Mouse (Mus musculus): ENCODE measurements around the gene Krtap16-3. TPM values are rescaled to one million over a fixed set of nuclear protein-coding genes. Genes with fewer than 3 reads are reported as not detected.

Gene Krtap16-3
- polyA plus RNA-seq (2015; fragmentation: Illumina TruSeq; extraction: RNeasy Lipid Tissue Mini Kit (QIAGEN cat#74804); ENCODE audit: insufficient read depth, low replicate concordance): not detected

DNA sequence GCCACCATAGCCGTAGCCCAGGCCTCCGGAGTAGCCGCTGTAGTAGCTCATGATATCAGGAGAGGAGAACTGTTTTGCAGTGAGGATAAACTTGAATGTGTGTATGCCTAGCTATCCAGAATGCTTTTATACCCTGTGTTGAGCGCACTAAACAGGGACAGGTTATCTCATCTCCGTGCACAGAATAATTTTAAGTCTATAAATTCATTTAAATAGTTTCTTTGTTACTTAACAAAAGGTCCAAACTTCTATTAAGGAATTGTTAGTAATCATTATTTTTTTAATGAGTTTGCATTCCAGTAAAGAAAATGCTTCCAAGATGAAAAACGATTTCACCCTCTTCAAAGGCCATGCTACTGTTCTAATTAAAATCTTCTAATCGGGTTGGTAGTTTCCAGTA, at the start of gene Krtap16-3:
TSS of gene Krtap16-3 (minus strand) at position 101 of the 400 bp plus-strand sequence.

DNA sequence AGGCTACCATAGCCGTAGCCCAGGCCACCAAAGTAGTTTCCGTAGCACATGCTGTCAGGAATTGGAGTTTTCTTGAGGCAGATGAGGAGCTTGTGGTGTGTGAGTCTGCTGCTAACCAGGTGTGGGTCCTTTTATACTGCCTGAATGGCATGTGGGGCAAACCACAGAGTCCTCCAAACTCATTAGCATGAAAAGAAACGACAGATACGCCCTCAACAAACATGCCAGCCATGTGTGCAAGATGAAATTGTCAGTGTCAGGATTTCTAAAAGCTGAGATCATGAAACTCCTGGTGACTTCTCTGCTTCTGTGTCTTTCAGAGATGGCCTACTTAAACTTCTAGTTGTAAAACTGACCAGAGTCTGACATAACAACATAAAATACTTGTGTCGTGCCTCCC, 48.0 kb upstream of the Krtap16-3 start, which contains the start of gene Krtap22-2:
TSS of gene Krtap22-2 (minus strand) at position 101 of the 400 bp plus-strand sequence.

DNA sequence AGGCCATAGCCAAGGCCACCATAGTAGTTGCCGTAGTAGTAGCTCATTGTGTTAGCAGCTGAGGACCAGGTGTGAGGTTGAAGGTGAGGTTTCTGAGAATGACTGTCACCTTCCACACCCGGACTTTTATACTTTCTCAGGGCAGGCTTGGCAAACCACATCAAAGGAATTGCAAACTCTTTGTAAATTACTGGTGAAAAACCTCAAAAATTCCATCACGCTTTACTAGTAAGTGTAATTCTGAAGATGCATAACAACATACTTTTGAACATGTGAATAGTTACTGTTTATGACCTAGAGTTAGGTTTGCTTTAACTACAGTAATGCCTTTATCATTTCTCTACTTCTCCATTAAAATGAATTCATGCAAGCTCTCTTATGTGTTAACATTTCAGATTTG, 30.5 kb downstream of the Krtap16-3 start, which contains the start of gene Krtap19-9b:
TSS of gene Krtap19-9b (minus strand) at position 101 of the 400 bp plus-strand sequence.

Other genes with a start within 250 kb of the Krtap16-3 start
- gene Krtap13-1, start 234.0 kb downstream of the Krtap16-3 start, polyA plus RNA-seq (2015; fragmentation: Illumina TruSeq; extraction: RNeasy Lipid Tissue Mini Kit (QIAGEN cat#74804); ENCODE audit: insufficient read depth, low replicate concordance): not detected
- not detected for gene Krtap13, start 211.2 kb downstream of the Krtap16-3 start, polyA plus RNA-seq (2015; fragmentation: Illumina TruSeq; extraction: RNeasy Lipid Tissue Mini Kit (QIAGEN cat#74804); ENCODE audit: insufficient read depth, low replicate concordance)
- not detected for gene 2310034C09Rik, start 204.0 kb downstream of the Krtap16-3 start, polyA plus RNA-seq (2015; fragmentation: Illumina TruSeq; extraction: RNeasy Lipid Tissue Mini Kit (QIAGEN cat#74804); ENCODE audit: insufficient read depth, low replicate concordance)
- gene 2310057N15Rik, start 188.7 kb downstream of the Krtap16-3 start, polyA plus RNA-seq (2015; fragmentation: Illumina TruSeq; extraction: RNeasy Lipid Tissue Mini Kit (QIAGEN cat#74804); ENCODE audit: insufficient read depth, low replicate concordance): not detected
- not detected for gene Gm5965, start 185.0 kb downstream of the Krtap16-3 start, polyA plus RNA-seq (2015; fragmentation: Illumina TruSeq; extraction: RNeasy Lipid Tissue Mini Kit (QIAGEN cat#74804); ENCODE audit: insufficient read depth, low replicate concordance)
- not detected for gene Gm20741, start 150.7 kb downstream of the Krtap16-3 start, polyA plus RNA-seq (2015; fragmentation: Illumina TruSeq; extraction: RNeasy Lipid Tissue Mini Kit (QIAGEN cat#74804); ENCODE audit: insufficient read depth, low replicate concordance)
- not detected for gene Krtap15, start 142.7 kb downstream of the Krtap16-3 start, polyA plus RNA-seq (2015; fragmentation: Illumina TruSeq; extraction: RNeasy Lipid Tissue Mini Kit (QIAGEN cat#74804); ENCODE audit: insufficient read depth, low replicate concordance)
- not detected for gene Krtap14, start 136.7 kb downstream of the Krtap16-3 start, polyA plus RNA-seq (2015; fragmentation: Illumina TruSeq; extraction: RNeasy Lipid Tissue Mini Kit (QIAGEN cat#74804); ENCODE audit: insufficient read depth, low replicate concordance)
- not detected for gene Krtap19-1, start 93.5 kb downstream of the Krtap16-3 start, polyA plus RNA-seq (2015; fragmentation: Illumina TruSeq; extraction: RNeasy Lipid Tissue Mini Kit (QIAGEN cat#74804); ENCODE audit: insufficient read depth, low replicate concordance)
- not detected for gene Krtap19-2, start 88.6 kb downstream of the Krtap16-3 start, polyA plus RNA-seq (2015; fragmentation: Illumina TruSeq; extraction: RNeasy Lipid Tissue Mini Kit (QIAGEN cat#74804); ENCODE audit: insufficient read depth, low replicate concordance)
- not detected for gene Krtap19-3, start 84.8 kb downstream of the Krtap16-3 start, polyA plus RNA-seq (2015; fragmentation: Illumina TruSeq; extraction: RNeasy Lipid Tissue Mini Kit (QIAGEN cat#74804); ENCODE audit: insufficient read depth, low replicate concordance)
- gene Krtap19-4, start 77.8 kb downstream of the Krtap16-3 start, polyA plus RNA-seq (2015; fragmentation: Illumina TruSeq; extraction: RNeasy Lipid Tissue Mini Kit (QIAGEN cat#74804); ENCODE audit: insufficient read depth, low replicate concordance): not detected
- not detected for gene Krtap19-5, start 66.4 kb downstream of the Krtap16-3 start, polyA plus RNA-seq (2015; fragmentation: Illumina TruSeq; extraction: RNeasy Lipid Tissue Mini Kit (QIAGEN cat#74804); ENCODE audit: insufficient read depth, low replicate concordance)
- not detected for gene Krtap19-9b, start 30.6 kb downstream of the Krtap16-3 start, polyA plus RNA-seq (2015; fragmentation: Illumina TruSeq; extraction: RNeasy Lipid Tissue Mini Kit (QIAGEN cat#74804); ENCODE audit: insufficient read depth, low replicate concordance)
- not detected for gene Krtap22-2, start 47.9 kb upstream of the Krtap16-3 start, polyA plus RNA-seq (2015; fragmentation: Illumina TruSeq; extraction: RNeasy Lipid Tissue Mini Kit (QIAGEN cat#74804); ENCODE audit: insufficient read depth, low replicate concordance)
- not detected for gene Gm10229, start 52.4 kb upstream of the Krtap16-3 start, polyA plus RNA-seq (2015; fragmentation: Illumina TruSeq; extraction: RNeasy Lipid Tissue Mini Kit (QIAGEN cat#74804); ENCODE audit: insufficient read depth, low replicate concordance)
- gene Krtap6-1, start 68.8 kb upstream of the Krtap16-3 start, polyA plus RNA-seq (2015; fragmentation: Illumina TruSeq; extraction: RNeasy Lipid Tissue Mini Kit (QIAGEN cat#74804); ENCODE audit: insufficient read depth, low replicate concordance): not detected
- not detected for gene Gm10228, start 78.6 kb upstream of the Krtap16-3 start, polyA plus RNA-seq (2015; fragmentation: Illumina TruSeq; extraction: RNeasy Lipid Tissue Mini Kit (QIAGEN cat#74804); ENCODE audit: insufficient read depth, low replicate concordance)
- gene Krtap6-5, start 85.0 kb upstream of the Krtap16-3 start, polyA plus RNA-seq (2015; fragmentation: Illumina TruSeq; extraction: RNeasy Lipid Tissue Mini Kit (QIAGEN cat#74804); ENCODE audit: insufficient read depth, low replicate concordance): not detected
- not detected for gene 1110025L11Rik, start 101.1 kb upstream of the Krtap16-3 start, polyA plus RNA-seq (2015; fragmentation: Illumina TruSeq; extraction: RNeasy Lipid Tissue Mini Kit (QIAGEN cat#74804); ENCODE audit: insufficient read depth, low replicate concordance)
- gene Krtap6-3, start 121.1 kb upstream of the Krtap16-3 start, polyA plus RNA-seq (2015; fragmentation: Illumina TruSeq; extraction: RNeasy Lipid Tissue Mini Kit (QIAGEN cat#74804); ENCODE audit: insufficient read depth, low replicate concordance): not detected
- gene Gm6358, start 178.0 kb upstream of the Krtap16-3 start, polyA plus RNA-seq (2015; fragmentation: Illumina TruSeq; extraction: RNeasy Lipid Tissue Mini Kit (QIAGEN cat#74804); ENCODE audit: insufficient read depth, low replicate concordance): not detected
- not detected for gene Gm10061, start 188.2 kb upstream of the Krtap16-3 start, polyA plus RNA-seq (2015; fragmentation: Illumina TruSeq; extraction: RNeasy Lipid Tissue Mini Kit (QIAGEN cat#74804); ENCODE audit: insufficient read depth, low replicate concordance)
- gene Gm9789, start 195.1 kb upstream of the Krtap16-3 start, polyA plus RNA-seq (2015; fragmentation: Illumina TruSeq; extraction: RNeasy Lipid Tissue Mini Kit (QIAGEN cat#74804); ENCODE audit: insufficient read depth, low replicate concordance): not detected
- not detected for gene Gm7735, start 206.6 kb upstream of the Krtap16-3 start, polyA plus RNA-seq (2015; fragmentation: Illumina TruSeq; extraction: RNeasy Lipid Tissue Mini Kit (QIAGEN cat#74804); ENCODE audit: insufficient read depth, low replicate concordance)
- not detected for gene 1110057P08Rik, start 211.9 kb upstream of the Krtap16-3 start, polyA plus RNA-seq (2015; fragmentation: Illumina TruSeq; extraction: RNeasy Lipid Tissue Mini Kit (QIAGEN cat#74804); ENCODE audit: insufficient read depth, low replicate concordance)
- not detected for gene Krtap20-2, start 243.0 kb upstream of the Krtap16-3 start, polyA plus RNA-seq (2015; fragmentation: Illumina TruSeq; extraction: RNeasy Lipid Tissue Mini Kit (QIAGEN cat#74804); ENCODE audit: insufficient read depth, low replicate concordance)